Mouse (Mus musculus) olfactory bulb, adult 2 months (tissue): ENCODE measurements around the gene Sde2. TPM values are rescaled to one million over a fixed set of nuclear protein-coding genes. Genes with fewer than 3 reads are reported as not detected.

Experiments
- H3K27ac ChIP-seq: fragments of 200-500 bp; 2 replicates; pipeline ENCODE4 v1.5.1; 2012; ENCODE audit warnings: low read depth, low read length; ENCODE audit not compliant: insufficient read depth
- H3K4me1 ChIP-seq: fragments of 200-500 bp; 2 replicates; pipeline ENCODE4 v1.6.1; 2012; ENCODE audit warnings: low read length; ENCODE audit not compliant: control insufficient read depth, insufficient read depth
- H3K4me3 ChIP-seq: fragments of 200-500 bp; 2 replicates; pipeline ENCODE4 v1.5.1; 2012; ENCODE audit warnings: mild to moderate bottlenecking, low read depth, low read length, moderate library complexity; ENCODE audit not compliant: insufficient read depth
- CTCF ChIP-seq: fragments of 200-500 bp; IDR thresholded peaks from 2 replicates; pipeline ENCODE4 v1.5.1; 2012; ENCODE audit warnings: low read depth, mild to moderate bottlenecking, low read length, moderate library complexity; ENCODE audit not compliant: insufficient read depth
- POLR2A ChIP-seq: fragments of 200-500 bp; IDR thresholded peaks from 2 replicates; pipeline ENCODE4 v1.6.1; 2012; ENCODE audit warnings: mild to moderate bottlenecking, low read depth, low read length, moderate library complexity; ENCODE audit not compliant: insufficient read depth
- WGBS: fragments of 180-500 bp; shearing (Covaris S2); methylation state at CpG from one replicate; pipeline ENCODE4 v1.1.7; 2018; 5-methylcytosine and 5-hydroxymethylcytosine counted together
- polyA plus RNA-seq: library from polyadenylated mRNA; stranded (reverse); fragments of >200 nt; gene quantifications from 2 replicates; pipeline ENCODE4 v1.2.4, GENCODE M21; 2012; ENCODE audit warnings: low replicate concordance; ENCODE audit not compliant: missing spikeins, insufficient read depth, insufficient read length

Sde2 gene
- polyA plus RNA-seq, 1 experiment, result not detected

GRCm38 (mm10) chr1:180813409-180813884 is 37.5 kb upstream of the Sde2 start:
- under 1% methylated on average over 39 of the region's 65 CpGs for WGBS
- H3K4me1 ChIP-seq, result peaks cover 5% of the 10 kb centered on the region
- TF ChIP-seq POLR2A, result peak; percentile 97
- TF ChIP-seq CTCF, result no peak; the same call in 1 of the 2 replicates
- peak overlapping the region; percentile 100 for H3K4me3 ChIP-seq
- H3K27ac ChIP-seq, result peak overlapping the region; percentile 97

GRCm38 (mm10) chr1:180813885-180814740 is 36.8 kb upstream of the Sde2 start, which contains the start of gene H3f3a:
Gene H3f3a, minus strand, starts transcription at chr1:180813943.
- WGBS, result 2% methylated on average over 66 of the region's 69 CpGs
- H3K4me3 ChIP-seq, result peak within 1 kb of the TSS; percentile 100
- peak within 1 kb of the TSS; percentile 98 for H3K27ac ChIP-seq
- TF ChIP-seq POLR2A (peak; percentile 25; the same call in 1 of the 2 replicates), CTCF (no peak)
- peaks cover 5% of the 10 kb centered on the region for H3K4me1 ChIP-seq

GRCm38 (mm10) chr1:180815371-180816024 is 35.4 kb upstream of the Sde2 start:
- peaks cover 3% of the 10 kb centered on the region; the same call in 1 of the 2 replicates for H3K4me1 ChIP-seq
- H3K4me3 ChIP-seq, result no peak overlapping the region
- no peak overlapping the region for H3K27ac ChIP-seq
- TF ChIP-seq CTCF, result no peak
- TF ChIP-seq POLR2A, result no peak
- 34% methylated on average over 12 of the region's 12 CpGs for whole genome bisulfite sequencing

GRCm38 (mm10) chr1:180818000-180818399 is 32.9 kb upstream of the Sde2 start:
- TF ChIP-seq CTCF (no peak), POLR2A (no peak)
- Histone ChIP-seq H3K4me1 (peaks cover 3% of the 10 kb centered on the region; the same call in 1 of the 2 replicates), H3K27ac (no peak overlapping the region), H3K4me3 (no peak overlapping the region)
- 93% methylated on average over 2 of the region's 2 CpGs for WGBS

- TF ChIP-seq CTCF (no peak), POLR2A (no peak)
- 91% methylated on average over 6 of the region's 6 CpGs for WGBS
- H3K27ac ChIP-seq, result no peak overlapping the region
- no peak overlapping the region for H3K4me3 ChIP-seq
- H3K4me1 ChIP-seq, result no peaks in the 10 kb centered on the region
Observed at GRCm38 (mm10) chr1:180821101-180821500, 29.8 kb upstream of the Sde2 start.

GRCm38 (mm10) chr1:180822276-180822675 is 28.7 kb upstream of the Sde2 start:
- 92% methylated on average over 5 of the region's 5 CpGs for WGBS
- H3K4me3 ChIP-seq, result no peak overlapping the region
- TF ChIP-seq CTCF (no peak), POLR2A (no peak)
- H3K4me1 ChIP-seq, result no peaks in the 10 kb centered on the region
- H3K27ac ChIP-seq, result no peak overlapping the region

GRCm38 (mm10) chr1:180823716-180824115 is 27.2 kb upstream of the Sde2 start:
- Histone ChIP-seq H3K4me1 (no peaks in the 10 kb centered on the region), H3K4me3 (no peak overlapping the region), H3K27ac (no peak overlapping the region)
- TF ChIP-seq CTCF (no peak), POLR2A (no peak)
- WGBS, result 61% methylated on average over 3 of the region's 3 CpGs

GRCm38 (mm10) chr1:180824721-180825120 is 26.2 kb upstream of the Sde2 start:
- TF ChIP-seq POLR2A (no peak), CTCF (no peak)
- 88% methylated on average over 3 of the region's 3 CpGs for WGBS
- no peak overlapping the region for H3K27ac ChIP-seq
- no peak overlapping the region for H3K4me3 ChIP-seq
- peaks cover 2% of the 10 kb centered on the region for H3K4me1 ChIP-seq

GRCm38 (mm10) chr1:180826634-180827033 is 24.3 kb upstream of the Sde2 start:
- H3K4me1 ChIP-seq, result peaks cover 12% of the 10 kb centered on the region
- TF ChIP-seq CTCF (no peak), POLR2A (no peak)
- no peak overlapping the region for H3K27ac ChIP-seq
- WGBS, result 94% methylated on average over 4 of the region's 4 CpGs
- H3K4me3 ChIP-seq, result no peak overlapping the region
